Mouse (Mus musculus): ENCODE data around the gene Smarcd3. TPM values are rescaled to one million over a fixed set of nuclear protein-coding genes. Genes with fewer than 3 reads are reported as not detected.

Gene Smarcd3
- polyA plus RNA-seq, 1 experiment = 87.6 TPM

DNA sequence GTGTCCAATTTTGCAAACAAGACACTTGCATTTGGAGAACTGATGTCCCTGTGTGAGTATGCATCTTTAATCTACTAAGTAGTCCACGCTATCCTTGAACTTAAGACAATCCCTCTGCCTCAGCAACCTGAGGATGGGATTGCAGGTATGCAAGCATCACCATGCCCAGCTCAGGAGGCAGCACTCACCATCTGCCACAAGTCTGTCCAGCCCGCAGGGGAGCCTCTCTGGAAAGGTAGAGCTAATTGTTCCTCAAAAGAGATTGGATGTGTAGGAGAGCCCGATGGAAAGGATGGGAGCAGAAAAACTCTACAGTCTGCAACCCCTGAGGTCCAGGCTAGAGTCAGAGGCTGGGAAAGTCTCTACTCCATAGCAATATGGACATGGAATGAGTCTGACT lies 5.3 kb downstream of the Smarcd3 start:
- H3ac ChIP-seq (ENCODE audit: control insufficient read depth, insufficient read length, low read depth) = no peak overlapping the region
- H3K79me2 ChIP-seq (ENCODE audit: control insufficient read depth, insufficient read depth) = no peaks in the 10 kb centered on the region
- H3K36me3 ChIP-seq (ENCODE audit: control insufficient read depth, insufficient read depth) = no peaks in the 10 kb centered on the region
- peaks cover 13% of the 10 kb centered on the region for H3K27me3 ChIP-seq (ENCODE audit: control insufficient read depth, insufficient read depth, insufficient read length)
- no peak overlapping the region for H3K4me3 ChIP-seq (ENCODE audit: insufficient read depth, poor library complexity, severe bottlenecking)
- TF ChIP-seq MAX (IDR thresholded peaks at IDR 0.05) = no peak
- no peak for TF ChIP-seq MYOD1 (IDR thresholded peaks at IDR 0.05; ENCODE audit: control insufficient read depth, insufficient read length, low read depth)
- no peak for TF ChIP-seq FOSL1 (IDR thresholded peaks at IDR 0.05; ENCODE audit: insufficient read depth, low read length, poor library complexity, severe bottlenecking)
- no peak for TF ChIP-seq CEBPB (IDR thresholded peaks at IDR 0.05; ENCODE audit: low read depth)
- no peak for TF ChIP-seq CTCF (IDR thresholded peaks at IDR 0.05; ENCODE audit: control insufficient read depth, insufficient read depth, insufficient read length)
- TF ChIP-seq MYOG (IDR thresholded peaks at IDR 0.05; ENCODE audit: control insufficient read depth, extremely low read depth, insufficient read length) = no peak
- TF ChIP-seq USF1 (IDR thresholded peaks at IDR 0.05; ENCODE audit: low read depth) = no peak
- H3K79me3 ChIP-seq (ENCODE audit: low read depth) = no peaks in the 10 kb centered on the region

DNA sequence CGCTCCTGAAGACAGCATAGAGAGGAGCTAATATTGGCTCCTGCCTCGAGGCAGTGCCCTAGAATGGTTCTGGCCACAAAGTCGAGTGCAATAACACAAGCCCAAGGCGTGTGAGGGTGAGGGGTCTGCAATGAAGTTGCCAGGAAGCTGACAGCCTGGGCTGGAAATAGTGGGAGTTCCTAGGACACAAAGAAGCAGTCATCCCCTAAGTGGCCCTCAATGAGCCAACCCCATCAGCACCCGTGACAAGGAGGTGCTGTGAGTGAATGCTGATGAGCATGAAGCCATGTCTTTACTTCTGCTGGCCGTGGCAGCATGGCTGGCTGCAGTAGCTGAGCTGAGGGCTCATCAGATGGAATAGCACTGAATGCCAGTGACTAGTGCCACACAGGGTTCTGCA lies 9.1 kb downstream of the Smarcd3 start:
- no peaks in the 10 kb centered on the region for H3K27me3 ChIP-seq (ENCODE audit: control insufficient read depth, insufficient read depth, insufficient read length)
- no peaks in the 10 kb centered on the region for H3K79me2 ChIP-seq (ENCODE audit: control insufficient read depth, insufficient read depth)
- TF ChIP-seq MYOG (IDR thresholded peaks at IDR 0.05; ENCODE audit: control insufficient read depth, extremely low read depth, insufficient read length) (no peak), MYOD1 (IDR thresholded peaks at IDR 0.05; ENCODE audit: control insufficient read depth, insufficient read length, low read depth) (no peak), CEBPB (IDR thresholded peaks at IDR 0.05; ENCODE audit: low read depth) (no peak), CTCF (IDR thresholded peaks at IDR 0.05; ENCODE audit: control insufficient read depth, insufficient read depth, insufficient read length) (no peak), USF1 (IDR thresholded peaks at IDR 0.05; ENCODE audit: low read depth) (no peak), MAX (IDR thresholded peaks at IDR 0.05) (no peak), FOSL1 (IDR thresholded peaks at IDR 0.05; ENCODE audit: insufficient read depth, low read length, poor library complexity, severe bottlenecking) (no peak)

DNA sequence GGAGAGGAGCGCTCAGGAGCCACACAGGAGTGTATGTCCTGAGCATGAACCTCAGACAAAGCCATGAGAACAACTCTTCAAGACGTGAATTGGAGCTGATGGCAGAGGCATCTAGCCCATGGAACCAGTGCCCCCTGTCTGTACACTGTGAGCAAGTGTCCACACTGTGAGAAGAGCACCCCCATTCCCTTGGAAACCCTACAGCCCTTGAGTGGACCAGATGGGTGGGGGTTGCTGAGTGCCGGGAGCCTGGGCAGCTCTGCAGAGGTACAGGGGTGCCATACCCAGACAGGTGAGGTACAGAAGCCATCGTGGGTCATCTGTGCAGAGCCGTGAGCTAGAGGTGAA lies 11.9 kb downstream of the Smarcd3 start:
- Histone ChIP-seq H3K79me2 (ENCODE audit: control insufficient read depth, insufficient read depth) (no peaks in the 10 kb centered on the region), H3K36me3 (ENCODE audit: control insufficient read depth, insufficient read depth) (no peaks in the 10 kb centered on the region), H3K27me3 (ENCODE audit: control insufficient read depth, insufficient read depth, insufficient read length) (no peaks in the 10 kb centered on the region), H3K79me3 (ENCODE audit: low read depth) (no peaks in the 10 kb centered on the region), H3K4me3 (ENCODE audit: insufficient read depth, poor library complexity, severe bottlenecking) (no peak overlapping the region), H3ac (ENCODE audit: control insufficient read depth, insufficient read length, low read depth) (no peak overlapping the region)
- no peak for TF ChIP-seq MAX (IDR thresholded peaks at IDR 0.05)
- TF ChIP-seq FOSL1 (IDR thresholded peaks at IDR 0.05; ENCODE audit: insufficient read depth, low read length, poor library complexity, severe bottlenecking) = no peak
- TF ChIP-seq CEBPB (IDR thresholded peaks at IDR 0.05; ENCODE audit: low read depth) = no peak
- TF ChIP-seq MYOG (IDR thresholded peaks at IDR 0.05; ENCODE audit: control insufficient read depth, extremely low read depth, insufficient read length) = no peak
- no peak for TF ChIP-seq USF1 (IDR thresholded peaks at IDR 0.05; ENCODE audit: low read depth)
- TF ChIP-seq MYOD1 (IDR thresholded peaks at IDR 0.05; ENCODE audit: control insufficient read depth, insufficient read length, low read depth) = no peak
- no peak for TF ChIP-seq CTCF (IDR thresholded peaks at IDR 0.05; ENCODE audit: control insufficient read depth, insufficient read depth, insufficient read length)

More for the DNA sequence above, 9.1 kb downstream of the Smarcd3 start:
- no peaks in the 10 kb centered on the region for H3K79me3 ChIP-seq (ENCODE audit: low read depth)
- H3K36me3 ChIP-seq (ENCODE audit: control insufficient read depth, insufficient read depth) = no peaks in the 10 kb centered on the region
- no peak overlapping the region for H3ac ChIP-seq (ENCODE audit: control insufficient read depth, insufficient read length, low read depth)
- no peak overlapping the region for H3K4me3 ChIP-seq (ENCODE audit: insufficient read depth, poor library complexity, severe bottlenecking)

DNA sequence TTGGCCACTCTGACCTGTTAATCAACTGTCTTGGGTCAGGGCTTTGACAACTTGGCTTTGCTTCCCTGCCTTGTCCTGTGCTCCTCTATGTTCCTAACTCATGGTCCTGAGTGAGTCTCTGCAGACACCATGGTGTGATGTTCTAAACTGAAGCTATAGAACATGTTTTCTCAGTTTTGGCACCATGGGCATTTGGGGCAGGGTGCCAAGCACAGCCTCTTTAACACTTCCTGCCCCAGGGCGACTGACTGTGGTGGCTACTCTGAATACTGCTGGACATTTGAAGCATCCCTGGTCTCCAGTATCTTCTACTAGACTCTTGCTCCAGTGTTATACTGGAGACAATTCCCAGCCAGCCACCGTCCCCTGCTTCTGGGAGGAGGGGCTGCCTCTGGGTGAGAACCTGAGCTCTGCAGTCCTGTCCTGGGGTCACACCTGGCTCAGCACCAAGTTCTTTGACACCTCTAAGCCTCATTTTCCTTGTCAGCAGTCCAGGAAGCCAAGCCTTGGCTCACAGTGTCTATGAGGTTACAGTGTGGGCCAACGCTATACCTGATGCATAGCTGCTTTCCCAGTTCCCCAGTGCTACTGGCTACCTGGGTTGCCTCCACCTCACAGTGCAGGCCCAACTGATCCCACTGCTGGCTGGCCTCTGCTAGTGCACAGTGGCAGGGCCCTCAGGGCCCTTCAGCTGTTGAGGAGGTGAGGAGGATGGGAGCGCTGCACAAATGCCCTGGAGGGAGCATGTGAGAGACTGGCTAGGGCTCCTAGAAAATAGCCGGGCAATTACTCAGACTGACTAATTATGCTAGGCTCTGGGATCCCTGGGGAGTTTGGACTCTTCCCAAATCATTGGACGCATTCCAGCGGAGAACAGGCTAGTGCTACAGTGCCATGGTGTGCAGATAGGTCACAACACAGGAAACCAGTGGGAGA lies 12.6 kb downstream of the Smarcd3 start:
- Histone ChIP-seq H3K36me3 (ENCODE audit: control insufficient read depth, insufficient read depth) (no peaks in the 10 kb centered on the region), H3K79me2 (ENCODE audit: control insufficient read depth, insufficient read depth) (no peaks in the 10 kb centered on the region), H3ac (ENCODE audit: control insufficient read depth, insufficient read length, low read depth) (no peak overlapping the region), H3K4me3 (ENCODE audit: insufficient read depth, poor library complexity, severe bottlenecking) (no peak overlapping the region), H3K79me3 (ENCODE audit: low read depth) (no peaks in the 10 kb centered on the region), H3K27me3 (ENCODE audit: control insufficient read depth, insufficient read depth, insufficient read length) (no peaks in the 10 kb centered on the region)
- TF ChIP-seq MAX (IDR thresholded peaks at IDR 0.05) = no peak
- no peak for TF ChIP-seq MYOD1 (IDR thresholded peaks at IDR 0.05; ENCODE audit: control insufficient read depth, insufficient read length, low read depth)
- TF ChIP-seq CEBPB (IDR thresholded peaks at IDR 0.05; ENCODE audit: low read depth) = no peak
- TF ChIP-seq MYOG (IDR thresholded peaks at IDR 0.05; ENCODE audit: control insufficient read depth, extremely low read depth, insufficient read length) = no peak
- TF ChIP-seq CTCF (IDR thresholded peaks at IDR 0.05; ENCODE audit: control insufficient read depth, insufficient read depth, insufficient read length) = no peak

DNA sequence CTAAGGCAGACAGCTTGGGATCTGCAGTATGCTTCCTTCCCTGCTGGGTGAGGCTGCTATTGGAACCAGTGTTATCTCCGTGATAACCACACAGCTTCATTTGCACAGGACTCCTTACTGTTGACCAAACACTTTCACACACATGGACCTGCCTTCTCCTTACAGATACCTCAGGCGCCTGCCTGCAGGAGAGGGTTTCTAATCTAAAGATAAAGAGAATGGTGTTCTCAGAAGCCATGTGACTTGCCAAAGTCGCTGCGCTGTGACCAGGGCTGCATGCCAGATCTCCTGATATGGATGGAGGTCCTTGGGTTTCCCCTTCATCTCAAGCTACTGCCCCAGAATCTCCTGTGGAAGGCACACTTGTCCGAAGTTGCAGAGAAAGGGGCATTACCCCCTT lies 14.8 kb downstream of the Smarcd3 start:
- Histone ChIP-seq H3ac (ENCODE audit: control insufficient read depth, insufficient read length, low read depth) (no peak overlapping the region), H3K36me3 (ENCODE audit: control insufficient read depth, insufficient read depth) (no peaks in the 10 kb centered on the region), H3K27me3 (ENCODE audit: control insufficient read depth, insufficient read depth, insufficient read length) (no peaks in the 10 kb centered on the region), H3K79me3 (ENCODE audit: low read depth) (no peaks in the 10 kb centered on the region), H3K4me3 (ENCODE audit: insufficient read depth, poor library complexity, severe bottlenecking) (no peak overlapping the region), H3K79me2 (ENCODE audit: control insufficient read depth, insufficient read depth) (no peaks in the 10 kb centered on the region)
- TF ChIP-seq MAX (IDR thresholded peaks at IDR 0.05) (no peak), MYOD1 (IDR thresholded peaks at IDR 0.05; ENCODE audit: control insufficient read depth, insufficient read length, low read depth) (no peak), MYOG (IDR thresholded peaks at IDR 0.05; ENCODE audit: control insufficient read depth, extremely low read depth, insufficient read length) (no peak), USF1 (IDR thresholded peaks at IDR 0.05; ENCODE audit: low read depth) (no peak), CTCF (IDR thresholded peaks at IDR 0.05; ENCODE audit: control insufficient read depth, insufficient read depth, insufficient read length) (no peak), CEBPB (IDR thresholded peaks at IDR 0.05; ENCODE audit: low read depth) (no peak), FOSL1 (IDR thresholded peaks at IDR 0.05; ENCODE audit: insufficient read depth, low read length, poor library complexity, severe bottlenecking) (no peak)

Measured in C2C12 (cell line).